Mouse (Mus musculus) erythroblast, embryonic 14.5 days (primary cell): ENCODE measurements around the gene Cog8.

Experiments
- GATA1 ChIP-seq: IDR thresholded peaks from 2 replicates; pipeline ENCODE4 v1.6.1; 2012; ENCODE audit warnings: low read length, inconsistent platforms, mixed read lengths
- TAL1 ChIP-seq: IDR thresholded peaks from 3 replicates; pipeline ENCODE4 v1.6.1; 2012; ENCODE audit warnings: low read length, inconsistent platforms, mixed read lengths

DNA sequence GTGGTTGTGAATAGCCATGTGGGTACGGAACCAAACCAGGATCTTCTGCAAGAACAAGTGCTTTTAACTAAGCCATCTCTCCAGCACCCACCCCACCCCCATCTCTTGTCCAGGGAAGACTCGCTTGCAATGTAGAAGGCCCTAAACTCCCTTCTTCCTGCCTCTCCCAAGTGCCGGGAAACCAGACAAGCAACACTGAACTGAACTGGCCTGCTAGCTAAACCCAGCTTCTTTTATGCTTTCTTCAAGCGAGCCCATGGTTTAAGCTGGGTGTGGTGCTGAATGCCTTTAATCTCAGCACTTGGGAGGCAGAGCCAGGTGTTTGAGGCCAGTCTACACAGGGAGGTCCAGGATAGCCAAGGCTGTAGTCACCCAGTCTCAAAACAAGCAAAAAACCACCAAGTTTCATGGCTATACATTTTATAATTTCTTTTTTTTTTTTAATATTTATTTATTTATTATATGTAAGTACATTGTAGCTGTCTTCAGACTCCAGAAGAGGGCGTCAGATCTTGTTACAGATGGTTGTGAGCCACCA, 32.1 kb upstream of the Cog8 start:
- TF ChIP-seq GATA1 (no peak), TAL1 (no peak)
